Mouse (Mus musculus) kidney, postnatal 0 days (tissue): Measurements from ENCODE around the gene Myt1l. TPM values are rescaled to one million over a fixed set of nuclear protein-coding genes. Genes with fewer than 3 reads are reported as not detected.

Source experiments
- ATAC-seq: fragments of 200-750 bp; cut with Nextera tagmentation; replicated peaks from 2 replicates; pipeline ENCODE4 v1.8.0; 2017; ENCODE audit warnings: low read depth, moderate number of reproducible peaks, moderate TSS enrichment, moderate library complexity; ENCODE audit not compliant: low FRiP score
- DNase-seq: peaks from one replicate; pipeline ENCODE4 v3.0.0-alpha.2; 2016; ENCODE audit warnings: low spot score
- H3K27ac ChIP-seq: fragments of 300-500 bp; sonication (generic); 2 replicates; pipeline ENCODE4 v1.5.1; 2014; ENCODE audit warnings: mild to moderate bottlenecking
- H3K27me3 ChIP-seq: fragments of 300-500 bp; sonication (generic); 2 replicates; pipeline ENCODE4 v1.6.1; 2014; ENCODE audit warnings: low read length, mixed read lengths; ENCODE audit not compliant: insufficient read depth
- H3K36me3 ChIP-seq: fragments of 300-500 bp; sonication (generic); 2 replicates; pipeline ENCODE4 v1.6.1; 2014; ENCODE audit warnings: low read length, mixed read lengths; ENCODE audit not compliant: insufficient read depth
- H3K4me1 ChIP-seq: fragments of 300-500 bp; sonication (generic); replicated peaks from 2 replicates; pipeline ENCODE4 v1.6.1; 2014; ENCODE audit warnings: antibody characterized with exemption, low read length, mixed read lengths; ENCODE audit not compliant: insufficient read depth
- H3K4me2 ChIP-seq: fragments of 300-500 bp; sonication (generic); 2 replicates; pipeline ENCODE4 v1.6.1; 2014; ENCODE audit warnings: mild to moderate bottlenecking, low read length, moderate library complexity, mixed read lengths
- H3K4me3 ChIP-seq: fragments of 300-500 bp; sonication (generic); replicated peaks from 2 replicates; pipeline ENCODE4 v1.5.1; 2014; ENCODE audit warnings: low read depth, low read length
- H3K9ac ChIP-seq: fragments of 300-500 bp; sonication (generic); 2 replicates; pipeline ENCODE4 v1.6.1; 2014; ENCODE audit warnings: low read depth, low read length
- H3K9me3 ChIP-seq: fragments of 300-500 bp; sonication (generic); replicated peaks from 2 replicates; pipeline ENCODE4 v1.6.1; 2016; ENCODE audit warnings: low read length, inconsistent platforms, mixed read lengths
- CTCF ChIP-seq: IDR thresholded peaks from 2 replicates; pipeline ENCODE4 v1.5.1; 2016; ENCODE audit warnings: antibody characterized with exemption, low read depth, mild to moderate bottlenecking, moderate library complexity
- WGBS: fragments of 180-500 bp; shearing (Covaris S2); extraction: QIAGEN DNeasy Blood & Tissue Kit; methylation state at CpG from one replicate; pipeline ENCODE4 v1.1.7; 2014; 5-methylcytosine and 5-hydroxymethylcytosine counted together
- polyA plus RNA-seq: library from polyadenylated mRNA; unstranded; fragments of >200 nt; fragmentation: Nextera tagmentation; extraction: Ambion mirVana; gene quantifications from 2 replicates; pipeline ENCODE4 v1.2.1, GENCODE M21; 2015

Gene Myt1l
- polyA plus RNA-seq, 1 experiment from 2014 or later: 0.07 TPM

DNA sequence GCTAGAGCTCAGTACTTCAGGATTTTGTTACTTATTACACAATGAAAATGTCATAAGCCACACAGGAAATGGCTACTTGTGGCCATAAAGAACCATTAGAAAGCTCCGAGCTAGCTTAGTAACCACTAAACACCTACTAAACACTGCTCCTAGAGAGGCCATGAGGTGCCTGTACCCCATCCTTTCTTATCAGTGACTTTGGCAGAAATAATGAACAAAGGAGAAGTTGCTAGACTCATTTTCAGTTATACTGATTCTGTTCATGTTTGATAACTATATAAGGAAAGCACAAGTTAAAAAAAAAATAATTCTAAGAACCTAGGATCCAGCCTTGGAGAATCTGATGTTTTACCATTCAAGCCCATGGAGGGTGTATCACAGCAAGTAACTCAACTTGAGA, 278.2 kb downstream of the Myt1l start:
- H3K27ac ChIP-seq: no peak overlapping the region
- H3K4me2 ChIP-seq: no peak overlapping the region
- no peak overlapping the region for H3K4me3 ChIP-seq
- DNase-seq: no peak
- no peaks in the 10 kb centered on the region for H3K27me3 ChIP-seq
- H3K36me3 ChIP-seq: no peaks in the 10 kb centered on the region
- H3K4me1 ChIP-seq: no peaks in the 10 kb centered on the region
- 56% methylated on average over 1 of the region's 1 CpGs for WGBS
- ATAC-seq: no peak
- H3K9me3 ChIP-seq: no peaks in the 10 kb centered on the region
- no peak overlapping the region for H3K9ac ChIP-seq
- TF ChIP-seq CTCF: no peak

DNA sequence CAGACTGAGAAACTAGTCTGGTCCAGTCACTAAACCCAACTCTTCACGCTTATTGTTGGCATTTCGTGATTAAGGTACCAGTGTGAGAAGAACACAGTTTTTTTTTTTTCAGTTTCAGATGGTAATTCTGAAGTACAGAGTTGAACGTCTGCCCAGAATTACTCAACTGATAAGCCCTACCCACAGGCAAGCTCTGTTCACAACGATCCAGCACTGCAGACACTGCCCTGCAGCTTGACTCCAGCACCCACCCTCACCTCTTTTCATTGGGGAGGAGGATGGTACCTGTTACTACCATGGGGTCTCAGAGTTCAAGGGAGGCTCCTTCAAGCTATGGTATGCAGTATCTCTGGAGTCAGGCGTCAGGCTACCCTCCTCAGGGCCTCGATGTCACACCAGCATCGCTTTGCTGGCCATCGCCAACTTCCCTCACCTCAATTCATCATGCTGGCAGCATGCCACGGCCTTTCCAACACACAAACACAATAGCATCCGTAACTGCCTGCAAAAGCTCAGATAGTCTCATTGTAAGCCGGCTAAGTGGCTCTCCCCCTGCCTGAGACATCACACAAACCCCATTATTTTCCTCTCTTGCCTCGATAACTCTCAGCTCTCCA, 281.5 kb downstream of the Myt1l start:
- DNase-seq: no peak
- Histone ChIP-seq H3K9me3 (no peaks in the 10 kb centered on the region), H3K4me1 (no peaks in the 10 kb centered on the region), H3K27ac (no peak overlapping the region), H3K27me3 (no peaks in the 10 kb centered on the region), H3K36me3 (no peaks in the 10 kb centered on the region), H3K9ac (no peak overlapping the region), H3K4me2 (no peak overlapping the region), H3K4me3 (no peak overlapping the region)
- 52% methylated on average over 12 of the region's 12 CpGs for WGBS
- no peak for ATAC-seq
- TF ChIP-seq CTCF: no peak

- no peak for DNase-seq
- H3K9me3 ChIP-seq: no peaks in the 10 kb centered on the region
- whole genome bisulfite sequencing: 77% methylated on average over 2 of the region's 2 CpGs
- H3K4me3 ChIP-seq: no peak overlapping the region
- H3K9ac ChIP-seq: no peak overlapping the region
- H3K4me1 ChIP-seq: no peaks in the 10 kb centered on the region
- H3K27ac ChIP-seq: no peak overlapping the region
- H3K27me3 ChIP-seq: 0 out of 2 replicates have a peak, but pooled peaks cover 4% of the 10 kb centered on the region
- no peak for TF ChIP-seq CTCF
- no peak overlapping the region for H3K4me2 ChIP-seq
- H3K36me3 ChIP-seq: no peaks in the 10 kb centered on the region
- no peak for ATAC-seq
Measured at GRCm38 (mm10) chr12:29815466-29815865, 287.3 kb downstream of the Myt1l start.

GRCm38 (mm10) chr12:29816130-29816529, 287.9 kb downstream of the Myt1l start:
- Histone ChIP-seq H3K4me3 (no peak overlapping the region), H3K27ac (no peak overlapping the region), H3K4me1 (no peaks in the 10 kb centered on the region), H3K27me3 (0 out of 2 replicates have a peak, but pooled peaks cover 4% of the 10 kb centered on the region), H3K9ac (no peak overlapping the region), H3K4me2 (no peak overlapping the region), H3K9me3 (no peaks in the 10 kb centered on the region), H3K36me3 (no peaks in the 10 kb centered on the region)
- ATAC-seq (no peak), DNase-seq (no peak)
- WGBS: 97% methylated on average over 2 of the region's 2 CpGs
- TF ChIP-seq CTCF: no peak

- no peak for ATAC-seq
Measured at GRCm38 (mm10) chr12:29816761-29817160, 288.6 kb downstream of the Myt1l start.

DNA sequence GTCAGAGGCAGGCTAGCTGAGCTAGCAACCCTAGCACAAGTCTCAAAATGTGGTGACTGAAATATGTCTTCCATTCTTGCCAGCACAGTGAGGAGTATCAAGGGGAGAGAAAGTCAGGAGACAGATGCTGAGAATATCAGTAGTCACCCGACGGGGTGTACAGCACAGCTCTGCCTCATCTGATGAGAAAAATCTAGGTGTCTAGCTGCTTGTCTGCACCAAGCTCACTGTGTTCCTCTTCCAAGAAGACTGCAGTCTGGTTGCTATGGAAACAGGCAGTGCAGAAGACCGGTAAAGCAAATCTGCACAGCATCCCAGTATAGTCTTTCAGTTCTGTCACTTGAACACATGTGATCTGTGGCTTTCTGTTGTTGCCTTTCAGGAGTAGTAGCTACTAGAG, 294.0 kb downstream of the Myt1l start:
- Histone ChIP-seq H3K4me3 (no peak overlapping the region), H3K4me2 (no peak overlapping the region), H3K4me1 (no peaks in the 10 kb centered on the region), H3K27ac (no peak overlapping the region), H3K9me3 (no peaks in the 10 kb centered on the region), H3K9ac (no peak overlapping the region), H3K36me3 (no peaks in the 10 kb centered on the region), H3K27me3 (0 out of 2 replicates have a peak, but pooled peaks cover 2% of the 10 kb centered on the region)
- DNase-seq (peak; percentile 5), ATAC-seq (no peak)
- WGBS: 48% methylated on average over 3 of the region's 3 CpGs
- TF ChIP-seq CTCF: no peak

More at GRCm38 (mm10) chr12:29816761-29817160, 288.6 kb downstream of the Myt1l start:
- WGBS: 28% methylated on average over 6 of the region's 6 CpGs
- H3K36me3 ChIP-seq: no peaks in the 10 kb centered on the region
- no peak overlapping the region for H3K27ac ChIP-seq
- DNase-seq: peak; percentile 59
- no peak overlapping the region for H3K4me2 ChIP-seq
- H3K9ac ChIP-seq: no peak overlapping the region
- no peaks in the 10 kb centered on the region for H3K4me1 ChIP-seq
- TF ChIP-seq CTCF: no peak
- no peaks in the 10 kb centered on the region for H3K9me3 ChIP-seq
- H3K4me3 ChIP-seq: no peak overlapping the region
- H3K27me3 ChIP-seq: 0 out of 2 replicates have a peak, but pooled peaks cover 4% of the 10 kb centered on the region
